In the genomic region with DNA sequence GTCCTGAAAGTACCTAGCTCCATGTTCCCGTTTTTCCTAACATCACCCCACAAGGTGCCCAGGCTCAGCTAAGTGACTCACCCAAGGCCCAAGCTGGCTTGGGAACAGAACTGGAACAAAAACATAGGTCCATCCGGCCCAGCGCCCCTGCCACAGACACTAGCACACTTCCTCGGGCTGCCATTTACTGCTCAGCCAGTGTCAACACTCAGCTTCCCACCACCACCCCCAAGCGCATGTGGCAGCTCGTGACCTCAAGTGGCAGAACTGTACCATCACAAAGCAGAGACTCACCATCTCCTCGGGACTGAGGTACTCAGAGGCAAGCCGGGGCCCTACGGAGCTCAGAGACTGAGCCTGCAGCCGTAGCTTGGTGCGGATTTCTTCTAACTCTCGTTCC, we compare ENCODE assay signal across 19 mouse cellular contexts. TPM values are rescaled to one million over a fixed set of nuclear protein-coding genes. Genes with fewer than 3 reads are reported as not detected.
"Had no signal": no experiment of that assay in that cellular context is flagged by ENCODE, and none has a peak within 500 bp of the region (broad histone marks: within the 10 kb centered on the region; RNA-seq: fewer than 3 reads in every experiment).

No protein-coding gene starts in this region.

- DNase-seq: retina, postnatal 1 day; right cerebral cortex, adult 18-20 months; right cerebral cortex, postnatal 14 days; right cerebral cortex, postnatal 25 days; right cerebral cortex, postnatal 4 days; spleen, adult 18-20 months; thymus, adult 18-20 months; thymus, adult 2 months; thymus, postnatal 14 days; thymus, postnatal 25 days; thymus, postnatal 36 days; thymus, postnatal 4 days had no signal

- H3K9me3 ChIP-seq: neural tube, embryonic 13.5 days; neural tube, embryonic 15.5 days; stomach, embryonic 15.5 days had no signal

- H3K27me3 ChIP-seq: neural tube, embryonic 13.5 days; neural tube, embryonic 15.5 days; stomach, embryonic 15.5 days had no signal

- H3K4me3 ChIP-seq: neural tube, embryonic 13.5 days; neural tube, embryonic 15.5 days; stomach, embryonic 15.5 days had no signal

- H3K27ac ChIP-seq: neural tube, embryonic 13.5 days; neural tube, embryonic 15.5 days; stomach, embryonic 15.5 days; stomach, postnatal 0 days had no signal

RNA-seq across cellular contexts. Expression of gene Tsga10ip, which starts 19.0 kb away (rescaled TPM):
- polyA plus RNA-seq: neural tube, embryonic 14.5 days; neural tube, embryonic 15.5 days; stomach, embryonic 14.5 days; urinary bladder, adult 2 months had no signal
